Mouse (Mus musculus) frontal cortex, postnatal 25 days (tissue): ENCODE data around the gene Stxbp2.

Experiments used
- DNase-seq, 2 experiments: peaks; one replicate each; pipeline ENCODE4 v3.0.0; 2022; ENCODE audit warnings: low spot score in 2 of 2

The Stxbp2 gene

DNA sequence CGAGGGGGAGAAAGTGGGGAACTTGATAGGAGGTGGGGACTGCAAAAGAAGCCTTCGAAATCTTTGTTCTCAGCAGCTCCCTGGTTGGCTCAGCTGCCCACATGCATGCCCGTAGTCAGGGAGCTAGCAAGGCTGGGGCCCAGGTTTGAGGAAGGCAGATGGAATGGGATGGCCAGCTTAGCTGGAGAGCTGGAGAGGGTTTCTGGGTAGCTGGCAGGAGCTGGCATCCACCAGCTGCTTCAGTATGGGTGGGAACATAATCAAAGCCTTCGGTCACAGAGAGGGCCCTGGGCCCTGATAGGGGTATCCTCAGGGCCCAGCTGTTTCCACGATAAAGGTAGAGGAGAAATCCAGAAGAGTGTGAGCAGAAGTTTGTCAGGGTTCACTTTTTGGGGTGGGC lies 51.7 kb downstream of the Stxbp2 start:
- DNase-seq: no peak

DNA sequence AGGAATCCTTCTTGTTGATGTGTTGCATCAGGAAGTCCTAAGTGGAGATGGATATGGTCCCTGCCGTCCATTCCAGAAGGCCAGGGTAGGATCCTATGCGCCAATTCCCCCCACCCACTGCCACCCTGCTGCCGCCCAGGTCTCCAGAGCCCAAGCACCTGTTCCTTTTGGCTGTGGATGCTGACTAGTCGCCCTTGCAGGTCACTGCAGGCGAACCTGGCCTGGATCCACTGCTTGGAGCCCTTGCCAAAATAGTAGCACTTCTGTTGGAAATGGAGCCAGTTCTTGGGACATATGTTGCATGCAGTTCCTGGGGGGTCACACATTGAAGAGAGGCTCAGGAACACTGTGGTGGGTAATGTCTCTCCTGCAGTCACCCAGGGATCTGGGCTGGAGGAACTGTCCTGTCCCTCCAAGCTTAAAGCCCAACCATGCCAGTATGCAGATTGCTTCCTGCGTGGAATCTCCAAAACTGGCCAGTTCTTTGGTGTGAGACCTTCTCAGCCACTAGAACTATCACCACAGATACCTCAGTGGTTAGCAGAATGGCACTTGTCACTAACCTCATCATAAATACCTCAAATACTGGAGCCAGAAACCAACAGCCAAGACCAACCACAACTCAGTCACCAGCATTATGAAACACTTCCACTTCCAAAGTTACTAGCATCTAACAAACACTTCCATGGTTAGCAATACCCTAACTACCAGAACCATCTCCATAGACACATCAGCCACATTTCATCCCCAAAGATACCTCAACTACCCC lies 52.8 kb downstream of the Stxbp2 start:
- DNase-seq: no peak

DNA sequence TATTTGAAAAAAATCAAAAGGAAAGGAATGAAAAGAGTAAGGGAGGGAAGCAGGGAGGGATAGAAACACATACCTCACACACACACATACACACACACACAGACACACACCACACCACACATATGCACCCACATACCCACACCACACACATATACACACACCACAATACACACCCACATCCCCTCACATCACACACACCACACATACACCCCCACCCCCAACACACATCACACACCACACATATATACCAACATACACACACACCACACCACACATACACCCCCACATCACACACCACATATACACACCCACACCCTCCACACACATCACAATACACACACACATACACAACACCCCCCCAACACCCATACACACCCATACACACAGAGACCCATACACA lies 53.8 kb downstream of the Stxbp2 start:
- no peak for DNase-seq

DNA sequence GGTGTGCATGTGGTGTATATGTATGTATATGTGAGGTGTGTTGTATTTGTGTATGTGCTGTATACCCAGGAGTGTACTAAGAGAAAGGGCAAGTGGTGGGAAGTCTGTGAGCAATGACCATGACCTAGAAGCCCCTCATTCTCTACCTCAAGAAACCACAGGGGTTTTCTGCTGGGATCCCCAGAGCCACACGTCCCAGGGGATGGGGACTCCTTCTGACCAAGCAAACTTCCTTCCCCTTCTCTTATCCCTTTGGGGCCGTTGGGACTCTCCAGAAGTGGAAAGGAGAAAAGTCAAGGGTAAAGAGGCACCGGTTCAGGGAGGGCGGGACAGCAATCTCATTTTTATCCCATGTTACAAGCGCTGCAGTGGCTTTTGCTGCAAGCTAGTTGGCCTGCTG lies 54.7 kb downstream of the Stxbp2 start:
- no peak for DNase-seq

DNA sequence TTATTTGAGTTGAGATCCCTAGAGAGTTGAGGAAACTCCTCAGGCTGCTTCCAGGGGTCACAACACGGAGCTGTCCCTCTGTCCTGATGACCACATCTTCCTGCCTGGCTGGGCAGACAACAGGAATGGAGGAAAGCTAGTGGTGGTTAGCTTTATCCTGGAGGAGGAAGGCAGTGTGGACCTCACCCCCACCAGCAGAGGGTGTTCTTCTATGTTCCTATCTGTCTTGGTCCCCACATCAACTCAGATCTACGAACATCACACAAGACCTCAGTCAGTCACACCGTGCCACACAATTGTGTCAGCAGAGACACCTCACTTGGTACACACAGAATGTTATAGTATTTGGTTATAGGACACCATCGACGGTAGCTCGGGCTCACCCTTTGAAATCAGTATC lies 56.8 kb downstream of the Stxbp2 start:
- DNase-seq: no peak

DNA sequence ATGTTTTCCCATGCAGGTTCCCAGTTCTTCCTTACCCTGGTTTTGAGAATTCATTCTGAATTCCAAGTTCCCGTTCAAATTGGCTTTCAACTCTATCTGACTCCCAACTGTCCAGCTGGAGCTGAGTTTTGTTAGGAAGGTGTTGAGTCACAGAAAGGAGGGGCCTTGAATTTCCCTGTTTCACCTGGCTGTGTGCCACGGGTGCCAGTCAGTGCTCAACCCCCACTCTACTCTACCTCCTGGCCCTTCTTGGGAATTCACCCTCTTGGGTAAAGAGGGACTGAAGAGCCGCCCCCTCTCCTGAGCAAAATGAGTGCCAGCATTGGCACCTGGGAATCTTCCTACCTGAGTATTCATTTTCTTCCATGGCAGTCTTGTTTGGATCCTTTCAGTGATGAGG lies 60.0 kb downstream of the Stxbp2 start:
- no peak for DNase-seq
